Mouse (Mus musculus): ENCODE data around the gene Klf17.

DNA sequence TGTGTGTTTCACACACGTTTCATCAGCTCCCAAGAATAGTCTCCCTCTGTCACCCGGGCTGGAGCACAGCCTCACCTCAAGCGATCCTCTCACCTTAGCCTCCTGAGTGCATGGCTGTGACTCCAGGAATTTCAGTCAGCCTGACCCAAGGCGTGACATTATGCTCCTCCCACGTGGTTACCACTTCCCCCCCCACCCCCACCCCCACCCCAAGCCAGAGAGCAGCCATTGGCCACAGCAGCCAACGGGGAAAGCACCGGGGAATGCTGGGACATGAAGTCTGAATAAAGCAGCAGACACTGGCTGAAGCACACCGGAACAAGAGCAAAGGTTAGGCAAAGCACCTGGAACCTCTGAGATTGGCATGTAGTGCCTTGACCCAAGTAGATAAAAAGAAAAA lies 21.5 kb upstream of the Klf17 start:
- TF ChIP-seq GATA1 (IDR thresholded peaks at IDR 0.05; ENCODE audit: low read depth, low read length) = no peak
- TF ChIP-seq ELF1 (IDR thresholded peaks at IDR 0.05; ENCODE audit: low read depth, low read length) = no peak
- TF ChIP-seq MYB (IDR thresholded peaks at IDR 0.05; ENCODE audit: low read depth, low read length) = no peak
- TF ChIP-seq EP300 (IDR thresholded peaks at IDR 0.05; ENCODE audit: low read depth in 1 of 2, low read length in 2 of 2) = no peak
- TF ChIP-seq USF1 (IDR thresholded peaks at IDR 0.05; ENCODE audit: low read depth, low read length) = no peak
- no peak for TF ChIP-seq CHD2 (IDR thresholded peaks at IDR 0.05; ENCODE audit: low read length)
